Mouse (Mus musculus): Measurements from ENCODE around the gene Sppl2c.

- TF ChIP-seq CTCF (IDR thresholded peaks at IDR 0.05; ENCODE audit: low read depth): no peak
- TF ChIP-seq EP300 (IDR thresholded peaks at IDR 0.05; ENCODE audit: low read depth): no peak
These were observed 11.7 kb downstream of the Sppl2c start for GRCm38 (mm10) chr11:104197861-104198260.

All from heart, postnatal 0 days (tissue).